Mouse (Mus musculus): Measurements from ENCODE around the gene Scgb2b17.
"Not testable (repeated sequence)": the region's sequence is repeated elsewhere in the genome, so short reads cannot be mapped to it uniquely, and the experiment has no call there.

Gene Scgb2b17

GRCm38 (mm10) chr7:33056461-33056860 is at the start of gene Scgb2b17:
Gene Scgb2b17 (minus strand): TSS chr7:33056561.
- not testable (repeated sequence) for DNase-seq (ENCODE audit: low spot score in 2 of 2)

GRCm38 (mm10) chr7:33063149-33063548 is 6.8 kb upstream of the Scgb2b17 start, which contains the start of gene Scgb1b17:
Gene Scgb1b17 (plus strand): TSS chr7:33063449.
- DNase-seq (ENCODE audit: low spot score in 2 of 2) = not testable (repeated sequence)

Data from right cerebral cortex, adult 2 months (tissue).